Mouse (Mus musculus) small intestine, adult 2 months (tissue): Measurements from ENCODE around the gene Olfr1555-ps1. TPM values are rescaled to one million over a fixed set of nuclear protein-coding genes. Genes with fewer than 3 reads are reported as not detected.
"Not testable (repeated sequence)": the region's sequence is repeated elsewhere in the genome, so short reads cannot be mapped to it uniquely, and the experiment has no call there.

Source experiments
- H3K27ac ChIP-seq: fragments of 200-500 bp; 2 replicates; pipeline ENCODE4 v1.5.1; 2012; ENCODE audit warnings: low read depth, low read length, control low read depth, inconsistent platforms; ENCODE audit not compliant: insufficient read depth
- H3K27me3 ChIP-seq: fragments of 200-500 bp; 2 replicates; pipeline ENCODE4 v1.6.1; 2012; ENCODE audit warnings: mild to moderate bottlenecking, moderate library complexity, low read length, inconsistent platforms; ENCODE audit not compliant: control insufficient read depth, insufficient read depth
- H3K36me3 ChIP-seq: fragments of 200-500 bp; 2 replicates; pipeline ENCODE4 v1.6.1; 2012; ENCODE audit warnings: mild to moderate bottlenecking, low read length, control low read depth, inconsistent platforms; ENCODE audit not compliant: control insufficient read depth, insufficient read depth
- H3K4me1 ChIP-seq: fragments of 200-500 bp; 2 replicates; pipeline ENCODE4 v1.6.1; 2012; ENCODE audit warnings: low read length, inconsistent platforms, mixed read lengths; ENCODE audit not compliant: control insufficient read depth, insufficient read depth, insufficient read length
- H3K4me3 ChIP-seq: fragments of 200-500 bp; 2 replicates; pipeline ENCODE4 v1.5.1; 2012; ENCODE audit warnings: low read depth, mild to moderate bottlenecking, control low read depth, inconsistent platforms, low read length, moderate library complexity
- CTCF ChIP-seq: fragments of 200-500 bp; IDR thresholded peaks from 2 replicates; pipeline ENCODE4 v1.5.1; 2012; ENCODE audit warnings: low read depth, mild to moderate bottlenecking, control low read depth, inconsistent platforms, low read length, moderate library complexity, mixed read lengths; ENCODE audit not compliant: insufficient replicate concordance, insufficient read length; ENCODE audit errors: extremely low read depth
- POLR2A ChIP-seq: fragments of 200-500 bp; IDR thresholded peaks from 2 replicates; pipeline ENCODE4 v1.6.1; 2012; ENCODE audit warnings: low read depth, mild to moderate bottlenecking, control low read depth, inconsistent platforms, low read length, moderate library complexity
- WGBS: fragments of 180-500 bp; shearing (Covaris S2); methylation state at CpG from one replicate; pipeline ENCODE4 v1.1.7; 2018; 5-methylcytosine and 5-hydroxymethylcytosine counted together
- polyA plus RNA-seq: library from polyadenylated mRNA; depleted of rRNA; stranded (reverse); fragments of >200 nt; gene quantifications from 2 replicates; pipeline ENCODE4 v1.2.3, GENCODE M21; 2012; rRNA removed

The Olfr1555-ps1 gene
- not detected in 2 replicates for polyA plus RNA-seq

DNA sequence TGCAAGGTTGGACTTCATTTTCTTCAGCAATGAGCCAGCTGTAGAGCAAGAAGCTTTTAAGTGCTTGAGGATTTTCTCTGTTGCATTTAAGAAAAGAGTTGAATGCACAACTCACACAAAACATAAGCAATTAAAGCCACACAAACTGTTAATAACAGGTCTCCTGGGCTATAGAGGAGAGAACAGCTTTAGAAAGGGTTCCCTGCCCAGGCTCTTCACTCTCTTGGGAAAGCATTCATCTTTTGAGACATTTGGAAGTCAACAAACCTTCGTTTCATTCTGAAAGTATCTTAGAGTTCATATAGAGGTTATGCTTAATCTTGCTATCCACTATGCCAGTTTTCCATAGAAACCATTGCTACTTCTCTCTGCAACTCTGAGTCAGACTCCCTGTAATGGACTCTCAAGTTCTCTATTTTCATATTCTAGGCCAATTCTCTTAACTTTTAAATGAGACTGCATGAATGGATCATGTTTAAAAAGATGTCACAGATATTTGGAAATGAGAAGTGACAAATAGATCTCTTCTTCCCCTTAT, at the start of gene Olfr1555-ps1:
Gene Olfr1555-ps1 (minus strand): TSS at position 51 of the 538 bp plus-strand sequence.
- not testable (repeated sequence) for H3K4me1 ChIP-seq, H3K4me3 ChIP-seq
- 13% methylated on average over 1 of the region's 1 CpGs for WGBS

GRCm38 (mm10) chr19:12200334-12200733, 30.4 kb upstream of the Olfr1555-ps1 start, which contains the start of gene Olfr1431:
Olfr1431 (plus strand) TSS chr19:12200634.
- no peaks in the 10 kb centered on the region for H3K27me3 ChIP-seq
- no peak within 1 kb of the TSS for H3K27ac ChIP-seq
- 69% methylated on average over 1 of the region's 1 CpGs for WGBS
- TF ChIP-seq POLR2A, result no peak
- TF ChIP-seq CTCF, result no peak
- H3K4me3 ChIP-seq, result no peak within 1 kb of the TSS
- H3K36me3 ChIP-seq, result no peaks in the 10 kb centered on the region
- H3K4me1 ChIP-seq, result no peaks in the 10 kb centered on the region

More for the DNA sequence above, at the start of gene Olfr1555-ps1:
- not testable (repeated sequence) for H3K36me3 ChIP-seq, H3K27me3 ChIP-seq, H3K27ac ChIP-seq

- 86% methylated on average over 4 of the region's 4 CpGs for WGBS
- H3K27ac ChIP-seq, H3K4me1 ChIP-seq: not testable (repeated sequence)
Observed at GRCm38 (mm10) chr19:12199076-12199475, 29.2 kb upstream of the Olfr1555-ps1 start.

GRCm38 (mm10) chr19:12175431-12175830, 5.5 kb upstream of the Olfr1555-ps1 start:
- WGBS, result 71% methylated on average over 5 of the region's 5 CpGs
- H3K36me3 ChIP-seq, H3K4me3 ChIP-seq, H3K27me3 ChIP-seq, H3K27ac ChIP-seq, H3K4me1 ChIP-seq: not testable (repeated sequence)

More at GRCm38 (mm10) chr19:12199076-12199475, 29.2 kb upstream of the Olfr1555-ps1 start:
- not testable (repeated sequence) for H3K4me3 ChIP-seq, H3K36me3 ChIP-seq, H3K27me3 ChIP-seq

DNA sequence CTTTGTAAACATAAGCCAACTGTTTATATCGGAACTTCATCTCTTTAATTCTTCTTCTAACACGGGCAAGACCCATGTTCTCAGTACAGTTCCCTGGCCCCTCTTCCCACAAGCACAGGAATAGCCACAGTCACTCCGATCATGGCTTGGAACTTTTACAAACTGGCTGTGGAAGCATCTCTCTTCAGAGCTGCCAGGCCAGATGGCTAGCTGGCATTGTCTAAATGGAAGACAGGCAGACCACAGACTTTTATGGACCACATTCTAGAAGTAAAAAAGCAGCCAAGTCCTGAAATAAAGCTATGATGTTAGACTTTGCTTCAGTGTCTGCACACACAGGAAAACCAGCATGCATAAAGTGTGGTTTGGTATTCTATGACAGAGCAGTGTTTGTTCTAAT, 24.5 kb downstream of the Olfr1555-ps1 start:
- H3K36me3 ChIP-seq, result no peaks in the 10 kb centered on the region
- H3K27ac ChIP-seq, result no peak overlapping the region
- no peak overlapping the region for H3K4me3 ChIP-seq
- WGBS, result 78% methylated on average over 3 of the region's 3 CpGs
- no peaks in the 10 kb centered on the region for H3K4me1 ChIP-seq
- TF ChIP-seq CTCF, result no peak
- TF ChIP-seq POLR2A, result no peak
- H3K27me3 ChIP-seq, result no peaks in the 10 kb centered on the region

- no peaks in the 10 kb centered on the region for H3K27me3 ChIP-seq
- H3K4me1 ChIP-seq, result no peaks in the 10 kb centered on the region
- H3K27ac ChIP-seq, result no peak overlapping the region
- TF ChIP-seq POLR2A, result no peak
- TF ChIP-seq CTCF, result no peak
- H3K4me3 ChIP-seq, result no peak overlapping the region
- WGBS, result 74% methylated on average over 1 of the region's 1 CpGs
- no peaks in the 10 kb centered on the region for H3K36me3 ChIP-seq
Observed at GRCm38 (mm10) chr19:12143356-12143755, 26.6 kb downstream of the Olfr1555-ps1 start.

- H3K27ac ChIP-seq, result no peak overlapping the region
- WGBS, result 23% methylated on average over 2 of the region's 2 CpGs
- no peak overlapping the region for H3K4me3 ChIP-seq
- no peaks in the 10 kb centered on the region for H3K27me3 ChIP-seq
- H3K36me3 ChIP-seq, result no peaks in the 10 kb centered on the region
- TF ChIP-seq POLR2A, result no peak
- no peak for TF ChIP-seq CTCF
- no peaks in the 10 kb centered on the region for H3K4me1 ChIP-seq
Observed at GRCm38 (mm10) chr19:12134289-12134688, 35.6 kb downstream of the Olfr1555-ps1 start.

- Histone ChIP-seq H3K4me3 (no peak within 1 kb of the TSS), H3K36me3 (no peaks in the 10 kb centered on the region), H3K4me1 (no peaks in the 10 kb centered on the region), H3K27me3 (no peaks in the 10 kb centered on the region), H3K27ac (no peak within 1 kb of the TSS)
- WGBS, result 73% methylated on average over 3 of the region's 3 CpGs
- TF ChIP-seq POLR2A (no peak), CTCF (no peak)
Observed at GRCm38 (mm10) chr19:12123103-12123502, 46.8 kb downstream of the Olfr1555-ps1 start, which contains the start of gene Olfr76. Olfr76 (minus strand) TSS chr19:12123203.
